ENCODE assay signal across 26 mouse cellular contexts in genomic region chr12:78970725-78971124, GRCm38 (mm10). TPM values are rescaled to one million over a fixed set of nuclear protein-coding genes. Genes with fewer than 3 reads are reported as not detected.
A peak's percentile ranks its signal among the peaks of the same experiment; 100 is the strongest.
DNase-seq lines count a peak whose midpoint lies in the region; TF ChIP-seq lines count a peak whose summit lies in the region.
"Had no signal": no experiment of that assay in that cellular context is flagged by ENCODE, and none has a peak within 500 bp of the region (broad histone marks: within the 10 kb centered on the region; RNA-seq: fewer than 3 reads in every experiment).

No protein-coding gene starts in this region.

- no peak for TF ChIP-seq CTCF in gastrocnemius, adult 2 months (IDR thresholded peaks at IDR 0.05)
- no peak for TF ChIP-seq CTCF in brain, embryonic 14.5 days (IDR thresholded peaks at IDR 0.05; ENCODE audit: borderline replicate concordance, extremely low read depth, insufficient read depth, insufficient read length)

- H3K4me3 ChIP-seq in gastrocnemius, adult 2 months: no peak overlapping the region
- H3K4me3 ChIP-seq: erythroblast, embryonic 14.5 days; forebrain, embryonic 13.5 days; heart, embryonic 13.5 days; hindbrain, embryonic 15.5 days; limb, embryonic 10.5 days; limb, embryonic 15.5 days; midbrain, embryonic 10.5 days; midbrain, embryonic 15.5 days; neural tube, embryonic 15.5 days; stomach, embryonic 15.5 days had no signal

- no peak overlapping the region for H3K27ac ChIP-seq in gastrocnemius, adult 2 months
- H3K27ac ChIP-seq: forebrain, embryonic 13.5 days; heart, embryonic 13.5 days; hindbrain, embryonic 15.5 days; limb, embryonic 10.5 days; limb, embryonic 15.5 days; liver, embryonic 14.5 days; midbrain, embryonic 10.5 days; midbrain, embryonic 15.5 days; neural tube, embryonic 15.5 days; stomach, embryonic 15.5 days had no signal

- TF ChIP-seq POLR2A in brain, embryonic 14.5 days (IDR thresholded peaks at IDR 0.05; ENCODE audit: borderline replicate concordance, extremely low read depth, insufficient read depth, insufficient read length, poor library complexity, severe bottlenecking): no peak

- peak; percentile 50 for DNase-seq in gastrocnemius, adult 2 months
- no peak for DNase-seq in gastrocnemius, postnatal 4 days (ENCODE audit: low spot score in 2 of 2)
- DNase-seq in brain, embryonic 14.5 days (ENCODE audit: low read depth): peak; percentile 16
- DNase-seq in cerebellum, adult 9-10 months: peak; percentile 74
- peak; percentile 67 to 68 for DNase-seq in cerebellum, postnatal 36 days
- DNase-seq in urinary bladder, adult 18-20 months (ENCODE audit: low spot score in 2 of 2): no peak
- DNase-seq in frontal cortex, postnatal 36 days (ENCODE audit: low spot score in 2 of 2): no peak
- DNase-seq: adrenal gland, adult 8-10 months; gastrocnemius, postnatal 25 days; heart, postnatal 10 days; kidney, adult 2 months; kidney, postnatal 36 days; lung, adult 2 months; retina, postnatal 1 day; right cerebral cortex, postnatal 14 days had no signal

- intact Hi-C loops in gastrocnemius, adult 2 months (cut with DNase I): loop anchor here (2.0 kb wide), 1 partner anchor 18 kb away; no protein-coding TSS in a partner anchor

RNA-seq across cellular contexts. Expression of gene Tmem229b, which starts 36.7 kb away (rescaled TPM):
- total RNA-seq in gastrocnemius, adult 2 months (2021): 1 to 10 TPM; 4.6 to 8.6 TPM
- 1 to 10 TPM; 7.7 to 8.0 TPM for total RNA-seq in gastrocnemius, postnatal 4 days (2021)
- 72.6 and 93.2 TPM in 2 replicates for polyA plus RNA-seq in brain, embryonic 14.5 days (2012; rRNA removed)

RNA-seq across cellular contexts. Expression of gene Plekhh1, which starts 58.2 kb away (rescaled TPM):
- 1 to 10 TPM; 1.1 to 1.3 TPM for total RNA-seq in gastrocnemius, adult 2 months (2021)
- total RNA-seq in gastrocnemius, postnatal 4 days (2021): 1 to 10 TPM; 2.2 to 2.6 TPM
- 6.1 and 6.8 TPM in 2 replicates for polyA plus RNA-seq in brain, embryonic 14.5 days (2012; rRNA removed)
- polyA plus RNA-seq: erythroblast, embryonic 14.5 days had no signal

Comparison
In these comparisons a context has a peak if more than half of its experiments do, and no peak if none do; other contexts are left out.
1. DNase-seq: peak in gastrocnemius, adult 2 months (single experiment), brain, embryonic 14.5 days (single experiment), cerebellum, adult 9-10 months (single experiment) and cerebellum, postnatal 36 days (2 of 2); none in gastrocnemius, postnatal 4 days (0 of 2), urinary bladder, adult 18-20 months (0 of 2) and frontal cortex, postnatal 36 days (0 of 2).